Mouse (Mus musculus) gastrocnemius, postnatal 25 days (tissue): ENCODE measurements around the gene Car5a. TPM values are rescaled to one million over a fixed set of nuclear protein-coding genes. Genes with fewer than 3 reads are reported as not detected.

ENCODE experiments used
- DNase-seq: peaks from one replicate; pipeline ENCODE4 v3.0.0; 2022
- long read RNA-seq, 2 experiments: library from polyadenylated mRNA; stranded (forward); transcript quantifications; one replicate each; pipeline ENCODE4 v2.0.0; 2021
- total RNA-seq, 2 experiments: library from RNA; stranded (reverse); gene quantifications; 1 replicate in 1 of 2; 2 replicates in 1 of 2; pipeline ENCODE4 v1.2.3; 2021

The Car5a gene
- not detected for total RNA-seq
- long read RNA-seq, experiment 1, partial matches to known transcripts: 0 of 13 reads
- long read RNA-seq, experiment 1, other reads (novel, unspliced or antisense): 13 of 13 reads
- long read RNA-seq, experiment 2, partial matches to known transcripts: 0 of 11 reads
- long read RNA-seq, experiment 2, other reads (novel, unspliced or antisense): 11 of 11 reads

DNA sequence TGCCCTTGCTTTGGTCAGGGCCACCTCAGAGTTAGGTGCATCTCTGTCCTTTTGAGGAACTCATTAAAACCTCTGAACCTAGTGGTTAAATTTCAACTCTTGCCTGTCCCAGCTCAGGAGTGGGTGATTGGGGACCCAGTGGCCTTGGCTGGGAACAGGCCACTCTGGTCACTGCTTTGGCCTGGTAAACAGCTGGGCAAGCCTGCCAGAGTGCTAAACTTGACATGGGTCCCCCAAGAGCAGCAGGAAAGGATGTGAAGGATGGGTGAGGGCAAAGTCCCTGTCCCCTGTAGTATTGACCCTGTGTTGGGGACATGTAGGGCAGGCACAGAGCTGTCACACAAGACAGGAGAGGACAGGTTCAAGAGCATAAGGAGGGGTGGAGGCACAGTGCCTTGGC lies at the start of gene Car5a:
Car5a (minus strand) TSS at position 74 of the 400 bp plus-strand sequence.
- DNase-seq: no peak

GRCm38 (mm10) chr8:121992911-121993310 lies 48.2 kb upstream of the Car5a start:
- no peak for DNase-seq

DNA sequence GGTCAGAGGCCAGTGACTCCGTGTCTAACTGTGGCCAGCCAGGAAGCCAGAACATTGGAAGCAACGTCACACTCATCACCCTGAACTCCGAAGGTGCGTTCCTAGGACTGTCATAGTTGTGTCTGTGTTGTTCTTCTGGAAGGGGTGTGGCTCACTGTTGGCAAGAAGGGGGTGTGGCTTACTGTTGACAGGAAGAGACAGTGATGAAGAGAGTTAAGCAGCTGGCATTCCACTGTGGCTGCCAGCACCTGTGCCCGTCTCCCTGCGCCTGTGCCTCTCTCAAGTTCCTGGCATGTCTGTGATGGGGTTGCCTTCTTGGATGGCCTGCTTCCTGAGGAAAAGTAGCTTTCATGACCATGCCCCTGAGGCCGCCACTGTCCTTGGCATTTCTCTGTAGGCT lies 46.9 kb upstream of the Car5a start:
- DNase-seq: peak; percentile 67

- peak; percentile 66 for DNase-seq
These were observed 46.0 kb upstream of the Car5a start for GRCm38 (mm10) chr8:121990506-121991255.

DNA sequence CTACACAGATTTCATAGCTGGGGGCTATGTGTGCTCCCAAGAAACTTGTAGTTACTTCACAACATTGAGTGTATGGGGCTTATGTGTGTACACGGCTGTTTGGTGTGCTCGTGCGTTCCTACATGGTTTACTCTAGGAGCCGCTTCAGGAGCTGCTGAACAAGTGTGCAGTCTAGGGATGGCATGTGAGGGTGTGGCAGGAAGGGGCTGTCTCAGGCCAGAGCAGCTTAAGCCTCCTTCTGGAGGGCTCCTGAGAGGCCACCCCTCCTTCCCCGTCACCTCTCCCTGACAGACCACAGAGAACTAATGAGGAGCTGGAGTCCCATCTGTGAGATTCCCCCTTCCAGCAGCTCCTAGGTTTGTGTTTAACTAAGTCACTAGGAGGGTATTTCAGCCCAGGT lies 43.2 kb upstream of the Car5a start:
- DNase-seq: no peak

DNA sequence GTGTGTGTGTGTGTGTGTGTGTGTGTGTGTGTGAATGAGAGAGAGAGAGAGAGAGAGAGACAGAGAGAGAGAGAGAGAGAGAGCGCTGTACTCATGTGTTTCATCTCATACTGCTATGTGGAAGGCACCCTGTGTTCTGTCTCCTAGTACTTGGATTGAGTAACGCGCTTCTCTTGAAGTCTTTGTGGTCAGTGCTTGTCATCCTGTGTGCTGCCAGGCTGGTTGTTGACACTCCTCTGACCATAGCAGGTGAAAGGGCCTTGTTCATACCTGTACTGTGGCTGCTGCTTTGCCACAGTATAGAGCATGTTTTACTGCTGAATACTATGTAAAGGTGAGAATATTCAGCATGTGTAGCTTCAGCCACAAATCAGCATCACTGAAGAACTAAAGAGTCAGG lies 41.0 kb upstream of the Car5a start:
- DNase-seq: no peak

GRCm38 (mm10) chr8:121981520-121981895 lies 36.8 kb upstream of the Car5a start:
- no peak for DNase-seq

GRCm38 (mm10) chr8:121980792-121981519 lies 36.3 kb upstream of the Car5a start:
- DNase-seq: no peak

GRCm38 (mm10) chr8:121978670-121979069 lies 34.0 kb upstream of the Car5a start:
- DNase-seq: peak; percentile 55

DNA sequence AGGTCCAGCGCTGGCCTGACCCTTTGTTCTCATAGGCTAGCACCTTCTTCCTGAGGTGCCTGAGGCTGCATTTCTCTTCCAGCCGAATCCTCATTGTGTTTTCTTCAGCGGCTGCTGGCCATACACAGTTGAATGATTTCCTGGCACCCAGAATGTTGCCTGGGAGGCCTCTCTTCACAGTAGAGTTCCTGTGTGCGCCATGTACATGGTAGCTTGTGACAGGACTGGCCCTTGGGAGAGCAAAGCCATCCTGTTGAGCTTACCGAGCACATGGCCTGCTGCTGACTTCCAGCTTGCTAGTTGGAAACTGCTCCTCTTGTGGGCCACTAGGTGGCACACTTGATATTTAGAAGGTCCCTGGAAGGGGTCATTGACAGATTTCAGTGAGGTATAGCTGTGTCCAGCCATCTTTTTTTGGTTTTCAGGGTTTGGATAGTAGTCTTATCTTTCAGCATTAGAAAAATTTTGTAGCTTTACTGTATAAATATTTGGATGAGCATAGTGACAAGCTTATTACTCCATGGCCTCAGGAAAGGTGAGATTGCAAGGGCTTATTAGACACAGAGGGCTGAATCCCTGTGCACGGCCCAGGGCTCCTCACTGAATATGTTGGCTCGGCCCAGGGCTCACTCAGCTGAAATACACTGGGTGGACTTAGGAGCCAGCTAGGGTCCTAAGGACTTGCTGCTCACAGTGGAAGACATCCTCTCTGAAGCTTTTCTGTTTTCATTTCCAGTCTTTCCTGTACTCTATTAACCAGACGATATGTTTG lies 33.3 kb upstream of the Car5a start:
- no peak for DNase-seq

DNA sequence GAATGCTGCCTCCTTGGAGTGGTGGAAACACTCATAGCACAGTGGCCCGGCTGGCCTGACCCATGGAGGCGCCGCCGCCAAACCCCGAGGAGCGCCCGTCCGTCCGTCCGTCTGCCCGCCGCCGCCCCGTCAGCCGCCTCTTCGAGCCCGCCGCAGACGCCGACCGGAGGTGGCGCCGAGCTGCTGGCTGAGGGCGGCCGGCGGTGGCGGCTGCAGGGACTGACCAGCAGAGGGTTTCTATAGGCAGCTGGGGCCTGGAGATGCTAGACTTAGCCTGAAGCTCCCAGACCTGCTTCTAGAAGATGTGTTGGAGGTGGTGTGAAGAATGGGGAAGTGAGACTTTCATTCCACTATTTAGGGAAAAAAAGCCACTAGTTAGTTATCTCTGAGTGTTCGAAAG lies 29.2 kb upstream of the Car5a start:
- no peak for DNase-seq

GRCm38 (mm10) chr8:121971488-121972058 lies 26.9 kb upstream of the Car5a start:
- no peak for DNase-seq

DNA sequence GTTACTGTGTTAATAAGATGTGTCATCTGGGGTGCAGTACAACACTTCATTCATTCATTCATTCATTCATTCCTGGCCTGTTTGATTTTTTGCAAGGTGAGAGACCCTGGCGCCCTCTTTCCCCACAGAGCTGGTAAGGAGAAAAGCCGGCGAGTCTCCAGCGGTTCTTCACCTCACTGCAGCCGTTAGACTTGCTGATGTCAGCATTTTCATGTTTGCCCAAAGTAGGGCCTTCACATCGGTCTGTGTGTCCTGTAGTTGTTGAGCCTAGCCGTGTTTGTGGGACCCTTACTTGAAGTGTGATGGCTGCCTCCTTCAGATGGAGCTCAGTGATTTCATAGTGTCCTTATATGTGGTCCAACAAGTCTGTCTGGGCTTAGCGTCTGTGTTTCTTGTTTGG lies 25.5 kb upstream of the Car5a start:
- DNase-seq: no peak

DNA sequence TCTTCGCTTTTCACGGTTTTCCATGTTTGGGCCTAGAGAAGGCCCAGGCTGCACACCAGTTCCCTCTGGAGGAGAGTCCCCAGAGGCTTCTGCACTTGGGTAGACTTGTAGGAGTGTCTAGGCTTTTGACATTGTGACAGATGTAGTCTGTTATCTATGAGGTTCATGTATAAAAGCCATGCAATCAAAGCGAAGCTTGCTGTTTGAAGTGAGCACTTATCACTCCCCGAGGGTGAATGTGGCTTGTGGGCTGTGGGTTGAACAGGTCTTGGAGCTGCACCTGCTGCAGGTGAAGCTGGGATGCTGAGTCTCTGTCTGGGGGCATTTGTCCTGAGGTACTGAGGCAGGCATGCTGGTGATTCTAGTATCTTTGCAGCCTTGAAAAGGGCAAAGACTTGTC lies 23.8 kb upstream of the Car5a start:
- no peak for DNase-seq

- DNase-seq: no peak
These were observed 23.3 kb upstream of the Car5a start for GRCm38 (mm10) chr8:121967977-121968376.

DNA sequence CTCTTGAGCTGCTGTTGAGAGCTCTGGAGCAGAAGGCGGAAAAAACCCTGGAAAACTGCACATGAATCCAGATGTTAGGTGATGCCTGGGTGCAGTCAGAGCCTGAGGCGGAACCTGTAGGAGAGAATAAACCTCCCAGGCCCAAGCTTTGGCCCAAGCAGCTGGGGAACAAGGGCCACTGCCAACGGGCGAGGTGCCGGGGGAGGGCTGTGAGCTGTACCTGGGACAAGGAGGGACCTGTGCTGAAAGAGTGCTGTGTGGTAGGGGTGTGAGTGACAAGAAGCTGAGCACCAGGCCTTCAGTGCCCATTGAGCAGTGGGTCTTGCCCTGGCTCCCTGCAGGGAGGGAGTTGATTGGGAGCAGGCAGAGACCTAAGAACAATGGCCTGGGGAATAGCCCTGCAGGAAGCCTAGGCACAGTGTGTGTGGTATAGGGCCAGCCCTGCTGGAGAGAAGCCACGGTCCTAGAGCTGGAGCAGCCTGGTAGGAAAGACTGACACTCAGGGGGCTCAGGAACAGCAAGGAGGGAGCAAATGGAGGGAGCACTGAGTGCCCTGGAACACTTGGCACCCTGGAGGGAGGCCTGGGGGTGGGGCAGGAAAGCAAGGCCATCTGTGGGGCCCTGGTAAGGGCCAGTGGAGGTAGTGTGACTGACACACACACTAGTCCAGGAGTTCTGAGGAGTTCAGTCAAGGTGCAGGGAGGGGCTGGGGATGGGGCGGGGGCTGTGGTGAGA lies 22.2 kb upstream of the Car5a start:
- DNase-seq: no peak

DNA sequence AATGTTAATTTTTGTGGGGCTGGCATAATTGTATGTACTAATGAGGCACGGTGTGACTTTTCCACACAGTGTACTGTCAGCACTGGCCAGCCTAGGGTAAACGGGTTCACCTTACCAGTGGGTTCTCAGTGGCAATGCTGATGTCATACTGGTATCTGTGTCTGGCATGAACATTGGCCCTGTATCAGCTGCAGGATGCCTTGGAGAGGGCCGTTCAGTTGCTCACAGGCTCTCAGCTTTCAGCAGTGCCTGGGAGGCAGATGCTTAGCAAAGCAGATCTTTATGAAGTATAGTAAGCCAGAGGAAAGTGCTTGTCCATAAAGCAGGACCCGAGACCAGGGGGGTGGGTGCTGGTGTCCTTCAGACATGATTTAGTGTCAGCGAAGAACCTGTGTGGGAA lies 21.4 kb upstream of the Car5a start:
- DNase-seq: peak; percentile 67

DNA sequence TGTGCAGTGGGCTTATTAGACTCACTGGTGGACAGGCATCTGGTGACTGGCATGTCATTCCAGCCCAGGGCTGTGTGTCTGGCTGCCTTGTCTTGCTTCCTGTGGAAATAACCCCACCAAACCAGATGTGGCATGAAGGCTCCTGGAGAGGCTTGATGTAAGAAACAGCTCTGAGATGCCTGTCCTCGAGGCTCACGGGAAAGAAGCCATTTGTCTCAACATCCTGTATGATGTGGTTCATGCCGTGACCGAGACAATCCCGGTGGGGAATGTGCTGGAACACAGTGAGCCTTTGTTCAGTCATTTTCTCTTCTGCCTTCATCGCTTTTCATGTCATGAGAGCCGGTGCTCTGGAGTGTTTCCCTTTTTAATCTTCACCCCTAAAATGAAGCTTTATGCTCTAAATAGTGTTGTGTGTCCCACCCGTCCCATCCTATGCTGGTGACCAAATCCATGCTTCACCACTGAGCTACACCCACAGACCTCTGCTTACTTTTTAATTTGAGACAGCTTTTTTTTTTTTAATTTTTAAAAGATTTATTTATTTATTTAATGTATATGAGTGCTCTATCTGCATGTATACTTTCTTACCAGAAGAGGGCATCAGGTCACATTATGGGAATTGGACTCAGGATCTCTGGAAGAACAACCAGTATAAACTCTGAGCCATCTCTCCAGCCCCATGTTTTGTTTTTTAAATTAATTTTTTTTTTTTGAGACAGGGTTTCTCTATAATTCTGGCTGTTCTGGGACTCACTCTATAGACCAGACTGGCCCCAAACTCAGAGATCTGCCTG lies 20.2 kb upstream of the Car5a start:
- peak; percentile 53 for DNase-seq

DNA sequence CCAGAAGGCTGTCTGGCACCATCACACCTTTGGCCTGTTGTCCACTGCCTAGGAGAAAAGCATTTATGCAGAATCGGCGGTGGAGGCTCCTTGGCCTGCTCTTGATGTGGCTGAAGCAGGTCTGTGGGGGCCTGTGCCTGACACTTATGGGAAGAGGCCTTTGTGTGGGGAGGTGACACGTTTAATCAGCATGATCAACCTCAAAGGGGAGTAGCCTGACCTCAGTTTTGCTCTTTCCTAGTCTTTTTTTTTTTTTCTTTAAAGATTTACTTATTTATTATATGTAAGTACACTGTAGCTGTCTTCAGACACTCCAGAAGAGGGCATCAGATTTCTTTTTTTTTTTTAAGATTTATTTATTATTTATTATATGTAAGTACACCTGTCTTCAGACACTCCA lies 18.2 kb upstream of the Car5a start:
- no peak for DNase-seq

DNA sequence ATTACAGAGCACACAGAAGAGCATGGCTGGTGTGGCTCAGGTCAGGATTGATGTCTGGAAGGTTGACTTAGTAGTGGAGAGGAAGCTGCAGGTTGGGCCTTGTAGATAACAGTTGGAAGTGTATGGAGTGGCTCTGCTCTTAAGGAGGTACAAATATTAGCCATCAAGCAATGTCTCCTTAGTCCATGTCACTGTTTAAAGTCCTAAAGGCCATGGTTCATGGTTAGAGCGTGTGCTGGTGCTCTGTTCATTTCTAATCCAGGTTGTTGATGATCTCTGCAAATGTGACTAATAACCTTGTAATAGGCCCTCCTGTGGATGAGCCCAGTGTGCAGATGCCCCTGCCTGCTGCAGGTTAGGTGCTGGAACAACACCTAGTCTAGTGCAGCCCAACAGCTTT lies 13.7 kb upstream of the Car5a start:
- DNase-seq: no peak
